In genomic region chr13:114933541-114933940, GRCm38 (mm10) we compare ENCODE assay signal across 20 mouse cellular contexts. TPM values are rescaled to one million over a fixed set of nuclear protein-coding genes. Genes with fewer than 3 reads are reported as not detected.
DNase-seq lines count a peak whose midpoint lies in the region; ATAC-seq and TF ChIP-seq lines count a peak whose summit lies in the region.
"Had no signal": no experiment of that assay in that cellular context is flagged by ENCODE, and none has a peak within 500 bp of the region (broad histone marks: within the 10 kb centered on the region; RNA-seq: fewer than 3 reads in every experiment).

No protein-coding gene starts in this region.

- no peak for DNase-seq in frontal cortex, postnatal 25 days (ENCODE audit: low spot score in 2 of 2)
- peak; percentile 71 for DNase-seq in urinary bladder, postnatal 14 days (ENCODE audit: low spot score)
- DNase-seq in urinary bladder, adult 2 months (ENCODE audit: low spot score), result no peak
- peak; percentile 69 for DNase-seq in adrenal gland, postnatal 14 days
- DNase-seq in stomach, postnatal 0 days (ENCODE audit: low spot score), result peak; percentile 28
- no peak for DNase-seq in cerebellum, postnatal 14 days
- DNase-seq in hindbrain, embryonic 14.5 days (ENCODE audit: low spot score), result no peak
- DNase-seq: B cell, adult 2 months; cerebellum, postnatal 10 days; heart, postnatal 4 days; kidney, postnatal 4 days; liver; liver, postnatal 0 days; retina, postnatal 1 day; thymus, postnatal 14 days had no signal

- no peak overlapping the region for H3K4me2 ChIP-seq in stomach, postnatal 0 days (replicated peaks; ENCODE audit: low read depth)
- H3K4me2 ChIP-seq in hindbrain, embryonic 14.5 days (replicated peaks), result no peak overlapping the region
- H3K4me2 ChIP-seq: forebrain, embryonic 13.5 days; intestine, embryonic 15.5 days; midbrain, embryonic 12.5 days; neural tube, embryonic 13.5 days had no signal

- 64% methylated on average over 7 of the region's 7 CpGs for WGBS in stomach, postnatal 0 days
- WGBS in hindbrain, embryonic 14.5 days, result 87% methylated on average over 7 of the region's 7 CpGs

- no peak overlapping the region for H3K27ac ChIP-seq in stomach, postnatal 0 days (replicated peaks)
- H3K27ac ChIP-seq in hindbrain, embryonic 14.5 days, result no peak overlapping the region
- H3K27ac ChIP-seq: forebrain, embryonic 13.5 days; intestine, embryonic 15.5 days; midbrain, embryonic 12.5 days; neural tube, embryonic 13.5 days had no signal

- no peak overlapping the region for H3K4me3 ChIP-seq in stomach, postnatal 0 days (ENCODE audit: low read depth, low read length)
- H3K4me3 ChIP-seq in hindbrain, embryonic 14.5 days (replicated peaks; ENCODE audit: low read length), result no peak overlapping the region
- H3K4me3 ChIP-seq: forebrain, embryonic 13.5 days; intestine, embryonic 15.5 days; midbrain, embryonic 12.5 days; neural tube, embryonic 13.5 days had no signal

- H3K9ac ChIP-seq in stomach, postnatal 0 days (ENCODE audit: low read length), result no peak overlapping the region
- no peak overlapping the region for H3K9ac ChIP-seq in hindbrain, embryonic 14.5 days
- H3K9ac ChIP-seq: forebrain, embryonic 13.5 days; intestine, embryonic 15.5 days; liver, postnatal 0 days; midbrain, embryonic 12.5 days; neural tube, embryonic 13.5 days had no signal

- H3K9me3 ChIP-seq in stomach, postnatal 0 days (ENCODE audit: control insufficient read depth, low read length), result no peaks in the 10 kb centered on the region
- no peaks in the 10 kb centered on the region for H3K9me3 ChIP-seq in hindbrain, embryonic 14.5 days (ENCODE audit: control insufficient read depth, low read length)
- H3K9me3 ChIP-seq: forebrain, embryonic 13.5 days; intestine, embryonic 15.5 days; midbrain, embryonic 12.5 days; neural tube, embryonic 13.5 days had no signal

- ATAC-seq in frontal cortex, adult (ENCODE audit: low TSS enrichment), result peak; percentile 38; the same call in 1 of the 2 replicates
- ATAC-seq in stomach, postnatal 0 days (ENCODE audit: low FRiP score, low TSS enrichment), result 0 out of 2 replicates have a peak, but pooled peaks have one; percentile 37
- no peak for ATAC-seq in hindbrain, embryonic 14.5 days (ENCODE audit: low FRiP score)
- ATAC-seq: forebrain, embryonic 13.5 days; intestine, embryonic 15.5 days; liver, postnatal 0 days had no signal

- H3K36me3 ChIP-seq in stomach, postnatal 0 days (ENCODE audit: control insufficient read depth, insufficient read depth, low read length), result no peaks in the 10 kb centered on the region
- H3K36me3 ChIP-seq in hindbrain, embryonic 14.5 days (replicated peaks; ENCODE audit: control insufficient read depth, insufficient read depth), result no peaks in the 10 kb centered on the region
- H3K36me3 ChIP-seq: intestine, embryonic 15.5 days; midbrain, embryonic 12.5 days; neural tube, embryonic 13.5 days had no signal

- no peaks in the 10 kb centered on the region; the same call in 1 of the 2 replicates for H3K4me1 ChIP-seq in stomach, postnatal 0 days (replicated peaks; ENCODE audit: control insufficient read depth, insufficient read depth)
- peaks cover 9% of the 10 kb centered on the region; the same call in 1 of the 2 replicates for H3K4me1 ChIP-seq in hindbrain, embryonic 14.5 days (replicated peaks; ENCODE audit: control insufficient read depth, insufficient read depth, low read length)

- no peak for TF ChIP-seq EP300 in stomach, postnatal 0 days (optimal IDR thresholded peaks at IDR 0.05)

- no peaks in the 10 kb centered on the region for H3K27me3 ChIP-seq in stomach, postnatal 0 days (ENCODE audit: control insufficient read depth, insufficient read depth, low read length)
- H3K27me3 ChIP-seq in hindbrain, embryonic 14.5 days (ENCODE audit: control insufficient read depth, insufficient read depth, low read length), result peaks cover 5% of the 10 kb centered on the region; the same call in 1 of the 2 replicates
- H3K27me3 ChIP-seq: intestine, embryonic 15.5 days had no signal

- TF ChIP-seq CTCF in stomach, postnatal 0 days (IDR thresholded peaks at IDR 0.05; ENCODE audit: low read depth), result no peak

RNA-seq across cellular contexts. Expression of gene Itga2, which starts 1.6 kb away (rescaled TPM):
- 4.7 and 5.4 TPM in 2 replicates for polyA plus RNA-seq in urinary bladder, adult 2 months (2012; rRNA removed)
- total RNA-seq in adrenal gland, postnatal 14 days (2021), result 3.9 and 4.4 TPM in 2 replicates
- 1.9 and 4.4 TPM in 2 replicates for polyA plus RNA-seq in stomach, postnatal 0 days (2015; fragmentation: Nextera tagmentation; extraction: Ambion mirVana)
- polyA plus RNA-seq in hindbrain, embryonic 14.5 days (2014; fragmentation: Nextera tagmentation; extraction: Ambion mirVana), result 1.9 and 2.2 TPM in 2 replicates

Comparison
In these comparisons a context has a peak if more than half of its experiments do, and no peak if none do; other contexts are left out.
1. DNase-seq: peak in urinary bladder, postnatal 14 days (single experiment), adrenal gland, postnatal 14 days (single experiment) and stomach, postnatal 0 days (single experiment); none in frontal cortex, postnatal 25 days (0 of 2), urinary bladder, adult 2 months (single experiment), cerebellum, postnatal 14 days (0 of 2) and hindbrain, embryonic 14.5 days (single experiment).